Mouse (Mus musculus) ES-E14 (cell line): ENCODE measurements around the gene Sfxn5.

ENCODE experiments used
- CHD2 ChIP-seq: IDR thresholded peaks from 2 replicates; pipeline ENCODE4 v1.6.1; 2014; ENCODE audit warnings: mild to moderate bottlenecking, low read depth, low read length, inconsistent platforms
- HCFC1 ChIP-seq: IDR thresholded peaks from 2 replicates; pipeline ENCODE4 v1.6.1; 2012; ENCODE audit warnings: low read length, inconsistent platforms, borderline replicate concordance; ENCODE audit not compliant: insufficient read depth
- MAFK ChIP-seq: IDR thresholded peaks from 2 replicates; pipeline ENCODE4 v1.6.1; 2014; ENCODE audit warnings: mild to moderate bottlenecking, low read depth, low read length, inconsistent platforms; ENCODE audit not compliant: insufficient read depth
- ZNF384 ChIP-seq: IDR thresholded peaks from 2 replicates; pipeline ENCODE4 v1.6.1; 2012; ENCODE audit warnings: low read depth, low read length, inconsistent platforms

GRCm38 (mm10) chr6:85295384-85296167 is 37.6 kb downstream of the Sfxn5 start:
- TF ChIP-seq CHD2 (no peak), ZNF384 (no peak), MAFK (no peak), HCFC1 (no peak)
